Mouse (Mus musculus) forebrain, postnatal 0 days (tissue): ENCODE measurements around the gene Tmcc1. TPM values are rescaled to one million over a fixed set of nuclear protein-coding genes. Genes with fewer than 3 reads are reported as not detected.

ENCODE experiments used
- ATAC-seq: fragments of 200-750 bp; cut with Nextera tagmentation; 2 replicates; pipeline ENCODE4 v1.8.0; 2017; ENCODE audit warnings: mild to moderate bottlenecking, moderate library complexity
- DNase-seq: peaks from one replicate; pipeline ENCODE4 v3.0.0-alpha.2; 2015
- H3K27ac ChIP-seq: fragments of 300-500 bp; sonication (generic); 2 replicates; pipeline ENCODE4 v1.5.1; 2014; ENCODE audit warnings: low read depth, mild to moderate bottlenecking, antibody characterized with exemption, low read length, moderate library complexity, mixed read lengths
- H3K27me3 ChIP-seq: fragments of 300-500 bp; sonication (generic); 2 replicates; pipeline ENCODE4 v1.6.1; 2014; ENCODE audit warnings: mild to moderate bottlenecking, low read length, mixed read lengths; ENCODE audit not compliant: insufficient read depth
- H3K36me3 ChIP-seq: fragments of 300-500 bp; sonication (generic); 2 replicates; pipeline ENCODE4 v1.6.1; 2014; ENCODE audit warnings: mild to moderate bottlenecking, moderate library complexity; ENCODE audit not compliant: insufficient read depth
- H3K4me1 ChIP-seq: fragments of 300-500 bp; sonication (generic); 2 replicates; pipeline ENCODE4 v1.6.1; 2014; ENCODE audit warnings: antibody characterized with exemption; ENCODE audit not compliant: insufficient read depth
- H3K4me2 ChIP-seq: fragments of 300-500 bp; sonication (generic); 2 replicates; pipeline ENCODE4 v1.6.1; 2014; ENCODE audit warnings: low read depth, mild to moderate bottlenecking, moderate library complexity
- H3K4me3 ChIP-seq: fragments of 300-500 bp; sonication (generic); 2 replicates; pipeline ENCODE4 v1.5.1; 2014; ENCODE audit warnings: low read depth, low read length, mixed read lengths
- H3K9ac ChIP-seq: fragments of 300-500 bp; sonication (generic); 2 replicates; pipeline ENCODE4 v1.6.1; 2014; ENCODE audit warnings: mild to moderate bottlenecking
- H3K9me3 ChIP-seq: fragments of 300-500 bp; sonication (generic); 2 replicates; pipeline ENCODE4 v1.6.1; 2016; ENCODE audit warnings: low read length
- CTCF ChIP-seq: sonication (generic); IDR thresholded peaks from 2 replicates; pipeline ENCODE4 v1.5.1; 2016; ENCODE audit warnings: antibody characterized with exemption, control low read depth, low read depth
- WGBS: fragments of 180-500 bp; shearing (Covaris S2); extraction: QIAGEN DNeasy Blood & Tissue Kit; methylation state at CpG from one replicate; pipeline ENCODE4 v1.1.7; 2014; 5-methylcytosine and 5-hydroxymethylcytosine counted together
- polyA plus RNA-seq: library from polyadenylated mRNA; unstranded; fragments of >200 nt; fragmentation: Nextera tagmentation; extraction: Ambion mirVana; gene quantifications from 2 replicates; pipeline ENCODE4 v1.2.1, GENCODE M21; 2015
- total RNA-seq: library from RNA; depleted of rRNA; stranded (reverse); fragments of >200 nt; gene quantifications from 2 replicates; pipeline ENCODE4 v1.2.3, GENCODE M21; 2014; rRNA removed

Tmcc1 gene
- total and polyA plus RNA-seq, 2 experiments from 2014 or later = 13.6 to 48.2 TPM

DNA sequence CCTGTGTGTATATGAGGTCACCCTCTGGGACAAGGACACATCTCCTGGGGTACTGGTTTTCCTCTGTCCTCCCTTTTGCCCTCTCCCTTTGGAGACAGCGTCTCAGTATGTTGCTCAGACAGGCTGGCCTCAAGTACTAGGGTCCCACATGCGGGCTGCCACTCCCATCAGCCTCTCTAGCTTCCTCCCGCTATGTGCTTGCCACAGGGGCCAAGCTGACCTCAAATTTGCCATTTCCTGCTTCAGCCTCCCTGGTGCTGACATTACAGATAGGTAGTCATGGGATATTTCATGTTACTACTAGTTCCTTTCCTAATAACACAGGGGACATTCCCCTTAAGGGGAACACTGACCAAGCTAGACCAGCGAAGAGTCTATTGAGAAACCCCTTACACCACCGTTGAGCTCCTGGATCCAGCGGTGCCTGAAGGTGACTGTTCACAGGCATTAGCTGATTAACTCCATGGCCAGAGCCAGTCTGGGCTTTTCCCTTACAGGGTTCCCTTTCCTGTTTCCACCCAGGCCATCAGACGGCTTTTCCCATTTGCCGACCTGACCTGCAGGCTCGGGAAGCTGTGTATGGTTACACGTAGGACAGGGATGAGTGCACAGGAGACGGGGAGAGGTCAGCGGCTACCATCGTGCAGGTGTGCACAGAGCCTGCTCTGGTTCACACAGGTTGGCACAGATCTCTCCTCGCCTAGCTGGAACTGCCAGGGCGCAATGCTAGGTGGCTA is 220.0 kb downstream of the Tmcc1 start:
- WGBS = 86% methylated on average over 15 of the region's 15 CpGs
- no peak overlapping the region for H3K27ac ChIP-seq

DNA sequence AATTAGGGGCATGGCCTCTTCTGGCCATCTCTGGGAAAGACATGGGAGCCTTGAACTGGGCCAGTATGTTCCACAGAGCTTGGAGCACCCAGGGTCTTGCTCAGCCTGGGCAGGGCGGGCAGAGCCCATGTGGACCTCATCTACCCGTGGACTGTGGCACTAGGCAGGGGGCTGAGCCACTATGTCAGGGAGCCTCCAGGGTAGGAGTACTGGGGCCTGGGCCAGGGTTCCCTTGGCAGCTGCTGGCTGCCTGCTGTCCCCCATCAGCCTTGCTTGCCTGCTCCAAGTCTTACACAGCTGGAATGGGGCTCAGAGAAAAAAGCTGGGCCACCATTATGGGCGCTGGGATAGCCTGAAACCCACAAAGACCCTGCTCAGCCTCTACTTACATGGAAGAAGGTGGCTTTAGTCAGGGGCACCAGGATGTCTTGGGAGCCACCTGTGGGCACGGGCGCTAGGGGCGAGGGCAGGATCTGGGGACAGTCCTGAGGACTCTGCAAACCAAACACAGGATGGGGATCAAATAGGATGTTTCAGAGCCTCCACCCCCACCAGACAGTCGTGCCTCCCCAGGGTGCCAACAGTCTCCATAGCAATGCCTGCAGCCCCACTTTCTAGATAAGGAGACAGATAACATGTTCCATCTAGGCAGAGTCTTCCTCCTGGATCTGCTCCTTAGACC is 221.1 kb downstream of the Tmcc1 start:
- Histone ChIP-seq H3K4me1 (0 out of 2 replicates have a peak, but pooled peaks cover 2% of the 10 kb centered on the region), H3K4me2 (no peak overlapping the region), H3K9me3 (no peaks in the 10 kb centered on the region), H3K36me3 (peaks cover 7% of the 10 kb centered on the region; the same call in 1 of the 2 replicates), H3K27me3 (no peaks in the 10 kb centered on the region), H3K4me3 (no peak overlapping the region), H3K27ac (no peak overlapping the region), H3K9ac (no peak overlapping the region)
- WGBS = 74% methylated on average over 7 of the region's 7 CpGs
- no peak for TF ChIP-seq CTCF
- DNase-seq = no peak
- peak; percentile 28 for ATAC-seq

More for the DNA sequence above, 220.0 kb downstream of the Tmcc1 start:
- peaks cover 5% of the 10 kb centered on the region; the same call in 1 of the 2 replicates for H3K36me3 ChIP-seq
- no peak overlapping the region for H3K4me3 ChIP-seq
- no peak overlapping the region for H3K9ac ChIP-seq
- DNase-seq (no peak), ATAC-seq (no peak)
- H3K4me2 ChIP-seq = no peak overlapping the region
- 0 out of 2 replicates have a peak, but pooled peaks cover 2% of the 10 kb centered on the region for H3K4me1 ChIP-seq
- no peaks in the 10 kb centered on the region for H3K27me3 ChIP-seq
- no peaks in the 10 kb centered on the region for H3K9me3 ChIP-seq
- TF ChIP-seq CTCF = no peak

DNA sequence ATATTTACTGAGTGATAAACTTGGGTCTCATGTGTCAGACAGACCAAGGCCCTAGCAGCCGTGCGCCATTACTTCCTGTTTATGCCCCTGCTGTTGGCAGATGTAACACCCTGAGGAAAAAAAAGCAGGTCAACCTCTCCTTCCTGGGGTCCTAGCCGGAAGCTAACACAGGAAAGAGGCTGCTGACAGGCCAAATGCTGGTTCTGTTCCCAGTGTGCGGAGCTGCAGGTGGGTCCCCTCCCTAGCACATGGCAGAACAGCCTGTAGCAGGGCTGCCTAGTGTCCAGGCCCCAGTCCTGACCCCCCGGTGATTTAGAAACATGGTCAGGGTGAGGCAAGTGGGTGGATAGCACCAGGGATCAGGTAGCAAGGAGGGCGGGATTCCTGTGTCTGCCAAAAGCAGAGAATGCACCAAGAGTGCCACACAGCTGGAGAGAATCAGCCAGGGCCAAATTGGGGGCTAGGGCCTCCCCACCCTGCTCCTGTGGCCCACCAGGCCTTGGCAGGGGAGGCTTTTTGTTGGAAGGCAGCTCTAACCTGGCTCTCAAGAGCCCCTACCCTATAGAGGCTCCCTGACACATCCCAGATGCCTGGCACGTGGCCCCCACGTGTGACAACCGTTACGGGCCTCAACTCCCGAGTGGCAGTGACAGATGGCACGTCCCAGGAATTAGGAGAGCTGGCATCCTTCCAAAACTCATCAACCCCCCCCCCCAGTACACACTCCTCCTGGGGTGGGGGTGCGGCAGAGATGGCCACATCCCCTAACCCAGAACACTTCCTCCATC is 221.8 kb downstream of the Tmcc1 start:
- Histone ChIP-seq H3K4me2 (no peak overlapping the region), H3K36me3 (peaks cover 10% of the 10 kb centered on the region; the same call in 1 of the 2 replicates), H3K27ac (no peak overlapping the region), H3K9me3 (no peaks in the 10 kb centered on the region), H3K27me3 (no peaks in the 10 kb centered on the region), H3K4me3 (no peak overlapping the region), H3K4me1 (0 out of 2 replicates have a peak, but pooled peaks cover 2% of the 10 kb centered on the region), H3K9ac (no peak overlapping the region)
- WGBS = 41% methylated on average over 13 of the region's 13 CpGs
- DNase-seq (no peak), ATAC-seq (no peak)
- TF ChIP-seq CTCF = no peak

DNA sequence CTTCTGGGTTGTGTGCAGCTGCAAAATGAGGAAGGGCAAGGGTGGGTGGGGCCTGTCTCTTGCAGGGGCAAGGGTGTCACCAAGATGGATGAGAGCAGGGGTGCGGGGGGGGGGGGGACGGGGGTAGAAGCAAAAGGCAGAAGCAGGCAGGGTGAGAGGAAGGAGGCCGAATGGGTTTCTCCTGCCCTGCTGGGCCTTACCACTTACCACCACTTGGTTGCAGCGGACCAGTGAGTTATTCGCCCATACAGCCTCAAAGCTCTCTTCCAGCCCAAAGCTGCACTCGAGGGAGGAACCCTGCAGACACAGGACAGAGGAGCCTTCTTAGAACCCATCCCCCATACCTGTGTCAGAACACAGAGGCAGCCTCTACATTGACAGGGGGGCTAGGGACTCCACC is 223.3 kb downstream of the Tmcc1 start:
- peaks cover 10% of the 10 kb centered on the region; the same call in 1 of the 2 replicates for H3K36me3 ChIP-seq
- no peak overlapping the region for H3K9ac ChIP-seq
- H3K4me2 ChIP-seq = no peak overlapping the region
- no peaks in the 10 kb centered on the region for H3K27me3 ChIP-seq
- no peaks in the 10 kb centered on the region for H3K9me3 ChIP-seq
- no peak overlapping the region for H3K4me3 ChIP-seq
- 63% methylated on average over 6 of the region's 6 CpGs for WGBS
- no peak for DNase-seq
- ATAC-seq = no peak
- no peak overlapping the region for H3K27ac ChIP-seq
- H3K4me1 ChIP-seq = 0 out of 2 replicates have a peak, but pooled peaks cover 2% of the 10 kb centered on the region
- TF ChIP-seq CTCF = 0 out of 2 replicates have a peak, but pooled peaks have one; percentile 7

DNA sequence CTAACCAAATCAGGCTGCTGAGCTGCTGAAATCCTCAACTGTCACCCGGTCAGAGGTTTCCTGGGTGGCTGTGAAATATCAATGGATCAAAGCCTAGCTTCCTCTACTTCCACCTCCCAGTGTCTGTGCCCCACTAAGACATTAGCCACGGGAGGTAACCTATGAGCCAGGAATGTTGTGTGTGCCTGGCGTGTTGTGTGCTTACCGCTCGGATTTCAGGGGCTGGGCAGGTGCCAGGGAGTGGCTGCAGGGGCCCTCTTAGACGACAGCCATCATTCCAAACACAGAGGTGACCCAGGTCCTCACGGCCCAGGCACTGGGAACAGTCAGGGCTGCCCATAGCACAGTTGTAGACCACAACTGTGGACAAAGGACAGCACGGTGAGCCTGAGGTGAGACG is 224.2 kb downstream of the Tmcc1 start:
- Histone ChIP-seq H3K4me2 (no peak overlapping the region), H3K9ac (no peak overlapping the region), H3K9me3 (no peaks in the 10 kb centered on the region), H3K4me1 (0 out of 2 replicates have a peak, but pooled peaks cover 2% of the 10 kb centered on the region), H3K4me3 (no peak overlapping the region), H3K27ac (no peak overlapping the region), H3K36me3 (peaks cover 10% of the 10 kb centered on the region; the same call in 1 of the 2 replicates), H3K27me3 (no peaks in the 10 kb centered on the region)
- no peak for TF ChIP-seq CTCF
- no peak for ATAC-seq
- 66% methylated on average over 9 of the region's 9 CpGs for WGBS
- DNase-seq = no peak

DNA sequence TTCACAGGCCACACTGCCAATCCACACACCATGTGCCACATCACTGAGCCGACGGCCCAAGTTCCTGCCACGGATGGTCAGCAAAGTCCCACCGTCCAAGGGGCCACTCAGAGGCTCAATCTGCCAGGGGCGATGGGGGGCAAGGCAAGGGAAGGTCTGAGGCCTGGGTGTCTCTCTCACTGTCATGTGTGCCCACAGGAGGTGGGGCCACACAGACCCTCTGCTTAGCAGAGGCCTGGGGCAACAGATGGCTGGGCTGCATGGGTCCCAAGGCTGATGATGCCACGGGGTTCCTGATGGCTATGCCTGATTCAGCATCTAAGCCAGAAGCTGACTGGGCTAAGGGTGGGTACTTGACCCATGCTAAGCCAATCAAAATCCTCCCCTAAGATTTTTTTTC is 224.6 kb downstream of the Tmcc1 start:
- DNase-seq (no peak), ATAC-seq (no peak)
- no peak overlapping the region for H3K4me3 ChIP-seq
- 0 out of 2 replicates have a peak, but pooled peaks cover 2% of the 10 kb centered on the region for H3K4me1 ChIP-seq
- no peak overlapping the region for H3K4me2 ChIP-seq
- no peak for TF ChIP-seq CTCF
- no peak overlapping the region for H3K27ac ChIP-seq
- H3K36me3 ChIP-seq = peaks cover 10% of the 10 kb centered on the region; the same call in 1 of the 2 replicates
- WGBS = 76% methylated on average over 6 of the region's 6 CpGs
- no peaks in the 10 kb centered on the region for H3K27me3 ChIP-seq
- H3K9ac ChIP-seq = no peak overlapping the region
- no peaks in the 10 kb centered on the region for H3K9me3 ChIP-seq

Other genes with a start within 250 kb of the Tmcc1 start
- gene H1foo, start 248.5 kb downstream of the Tmcc1 start, total RNA-seq = not detected in 2 replicates
- gene H1foo, start 248.5 kb downstream of the Tmcc1 start, polyA plus RNA-seq = not detected in 2 replicates
- 44.1 and 63.3 TPM in 2 replicates for gene Plxnd1, start 198.5 kb downstream of the Tmcc1 start, total RNA-seq
- gene Plxnd1, start 198.5 kb downstream of the Tmcc1 start, polyA plus RNA-seq = 16.9 and 17.6 TPM in 2 replicates
- 72.0 and 99.0 TPM in 2 replicates for gene Washc2, start 14.6 kb upstream of the Tmcc1 start, total RNA-seq
- gene Washc2, start 14.6 kb upstream of the Tmcc1 start, polyA plus RNA-seq = 43.9 and 59.1 TPM in 2 replicates
- gene Zfand4, start 70.7 kb upstream of the Tmcc1 start, total RNA-seq = 5.2 and 6.5 TPM in 2 replicates
- 4.9 and 6.8 TPM in 2 replicates for gene Zfand4, start 70.7 kb upstream of the Tmcc1 start, polyA plus RNA-seq
- gene March8, start 144.5 kb upstream of the Tmcc1 start, total RNA-seq = 92.3 and 117 TPM in 2 replicates
- 24.7 and 33.9 TPM in 2 replicates for gene March8, start 144.5 kb upstream of the Tmcc1 start, polyA plus RNA-seq